Mouse (Mus musculus): ENCODE results near the gene 1700018B08Rik.

Gene 1700018B08Rik

DNA sequence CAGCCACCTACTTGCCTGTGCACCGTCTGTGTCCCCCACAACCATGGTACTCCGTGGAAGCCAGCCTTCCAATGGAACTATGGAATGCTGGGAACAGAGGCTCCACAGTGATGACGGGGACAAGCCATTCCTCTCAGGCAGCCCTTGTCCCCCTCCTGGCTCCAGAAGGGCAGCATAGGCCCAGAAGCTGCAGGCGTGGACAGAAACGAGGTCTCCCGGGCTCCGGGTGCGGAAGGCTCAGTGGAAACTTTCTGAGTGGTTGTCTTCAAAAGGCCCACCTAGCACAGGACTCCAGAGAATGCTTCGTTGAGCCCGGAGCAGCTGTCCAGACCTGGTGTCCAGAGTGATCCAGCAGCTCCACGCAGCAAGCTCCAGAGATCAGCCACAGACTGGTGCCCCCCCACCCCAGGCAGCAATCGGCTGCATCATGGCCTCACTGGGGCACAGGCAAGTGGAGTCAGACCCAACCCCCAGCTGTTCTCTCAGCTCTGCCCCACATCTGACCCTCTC is at the start of gene 1700018B08Rik:
Gene 1700018B08Rik (minus strand): TSS at position 45 of the 510 bp plus-strand sequence.
- DNase-seq: no peak

DNA sequence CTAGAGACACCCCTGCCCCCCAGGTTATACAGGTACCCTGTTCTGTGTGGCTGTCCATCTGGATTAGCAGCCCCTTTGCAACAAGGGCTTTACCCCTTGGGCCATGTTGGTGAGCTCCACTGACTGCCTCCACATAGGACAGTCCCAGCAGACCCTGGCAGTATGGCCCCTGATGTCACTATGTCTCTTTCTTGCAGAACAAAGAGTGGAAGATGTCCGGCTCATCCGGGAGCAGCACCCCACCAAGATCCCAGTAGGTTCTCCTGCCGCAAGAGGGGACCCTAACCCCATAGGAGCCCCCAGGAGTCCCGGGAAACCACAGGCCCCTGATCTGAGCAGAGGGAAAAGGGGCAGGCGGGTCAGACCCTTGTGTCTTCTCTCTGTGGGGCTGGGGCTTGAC is 49.2 kb upstream of the 1700018B08Rik start:
- DNase-seq: no peak

DNA sequence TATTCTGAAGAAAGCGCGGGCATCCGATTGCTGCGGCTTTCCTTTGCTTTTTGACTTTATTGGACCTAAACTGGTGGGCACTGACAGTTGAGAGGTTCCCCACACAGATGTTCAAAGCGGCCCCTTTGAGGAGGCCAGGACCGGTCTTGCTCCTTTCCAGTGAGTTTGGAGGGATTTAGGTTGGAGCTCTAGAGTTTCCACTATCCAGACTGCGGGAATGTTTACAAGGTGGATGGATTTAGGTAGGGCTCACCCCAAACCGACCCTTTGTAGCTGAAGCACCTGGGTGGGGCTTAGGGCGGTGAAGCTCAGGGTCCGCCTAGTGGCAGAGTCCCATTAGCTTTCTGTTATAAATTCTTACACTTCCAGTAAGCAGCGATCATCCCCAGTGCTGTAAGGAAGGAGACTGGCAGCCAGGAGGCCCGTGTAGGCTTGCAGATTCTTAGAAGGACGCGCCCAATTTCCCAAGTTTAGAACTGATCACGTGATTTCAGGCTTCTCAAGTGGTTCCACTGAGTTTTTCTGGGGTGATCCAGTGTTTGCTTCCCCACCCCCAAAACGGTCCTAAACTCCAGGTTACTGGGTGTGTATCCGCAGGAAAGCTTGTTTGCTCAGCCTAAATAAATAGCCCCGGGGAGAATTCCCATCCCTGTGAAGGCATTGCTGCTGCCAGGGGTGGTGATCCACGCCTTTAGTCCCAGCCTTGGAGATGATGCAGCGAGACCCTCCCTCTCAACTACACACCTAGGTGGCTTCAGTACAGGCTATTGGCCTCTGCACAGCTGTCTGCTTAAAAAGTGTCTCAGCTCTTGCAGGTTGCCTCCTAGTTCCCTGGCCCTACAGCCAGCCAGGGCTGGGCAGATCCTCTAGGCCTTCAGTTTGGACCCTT is 47.3 kb upstream of the 1700018B08Rik start:
- DNase-seq: peak; percentile 56

DNA sequence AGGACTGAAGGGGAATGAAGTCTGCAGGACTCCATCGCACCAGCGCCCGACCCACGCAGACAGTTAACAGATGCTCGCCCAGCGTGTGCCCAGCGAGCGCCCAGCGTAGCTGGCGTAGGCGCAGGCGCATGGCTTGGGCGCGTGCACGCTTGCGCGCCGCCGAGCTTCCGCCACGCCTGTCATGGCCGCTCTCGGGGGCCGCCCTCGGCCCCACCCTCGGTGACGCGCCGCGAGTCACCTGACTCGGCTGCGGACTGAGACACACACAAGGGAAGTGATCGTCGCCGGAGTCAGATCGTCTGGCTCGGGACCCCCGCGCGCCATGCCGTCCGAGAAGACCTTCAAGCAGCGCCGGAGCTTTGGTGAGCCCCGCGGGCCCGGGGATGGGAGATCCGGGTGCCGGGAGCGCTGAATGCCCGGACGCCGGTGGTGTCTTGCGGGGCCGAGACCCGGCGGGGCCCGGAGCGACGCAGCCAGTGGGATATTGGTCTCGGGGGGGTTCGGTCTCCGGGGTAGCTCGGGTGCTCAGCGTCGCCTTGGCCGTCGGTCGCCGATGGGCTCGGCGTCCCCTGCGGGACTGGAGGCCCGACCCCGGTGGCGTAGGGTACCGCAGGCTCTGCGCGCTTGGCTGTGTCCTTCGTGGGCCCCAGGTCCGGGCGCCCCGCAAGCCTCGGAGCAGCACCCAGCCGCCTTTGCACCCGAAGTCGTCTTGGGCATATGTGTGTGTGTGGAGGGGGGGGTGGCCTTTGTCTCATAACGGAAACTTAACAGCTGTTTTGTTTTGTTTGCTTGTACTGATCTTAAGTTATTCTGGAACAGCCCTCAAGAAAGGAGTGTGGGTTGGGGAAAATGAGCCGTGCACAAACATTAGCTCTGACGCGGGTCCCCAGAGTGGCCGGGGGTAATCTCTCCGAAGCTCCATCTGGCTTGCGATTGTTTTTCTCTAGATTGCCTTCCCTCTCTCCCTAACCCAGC is 46.4 kb upstream of the 1700018B08Rik start, which contains the start of gene Map1lc3b:
Gene Map1lc3b (plus strand): TSS at position 159 of the 975 bp plus-strand sequence.
- DNase-seq: peak; percentile 92

DNA sequence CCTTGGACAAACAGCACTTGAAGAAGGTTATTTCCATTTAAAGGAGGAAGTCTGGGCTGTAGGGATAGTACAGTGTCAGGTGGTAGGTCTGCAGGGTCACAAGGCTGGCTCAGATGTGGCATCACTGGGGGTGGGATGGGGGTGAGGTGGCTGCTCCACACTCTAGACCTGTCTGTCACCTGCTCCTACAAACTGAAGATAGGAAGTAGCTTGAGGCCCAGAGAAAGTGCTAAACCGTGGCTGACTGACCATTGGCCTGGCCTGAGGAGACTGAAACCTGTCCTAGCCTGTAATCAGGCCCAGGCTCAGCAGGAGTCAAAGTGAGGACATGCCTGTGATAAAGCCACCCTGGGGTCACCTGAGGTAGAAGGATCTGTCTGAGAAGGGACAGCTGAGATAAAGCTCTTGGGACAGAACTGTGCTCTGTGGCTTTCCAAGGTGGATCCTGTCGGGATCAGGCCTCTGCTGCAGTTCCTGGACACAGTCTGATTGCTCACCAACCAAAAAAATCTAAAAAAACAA is 45.1 kb upstream of the 1700018B08Rik start:
- DNase-seq: no peak

DNA sequence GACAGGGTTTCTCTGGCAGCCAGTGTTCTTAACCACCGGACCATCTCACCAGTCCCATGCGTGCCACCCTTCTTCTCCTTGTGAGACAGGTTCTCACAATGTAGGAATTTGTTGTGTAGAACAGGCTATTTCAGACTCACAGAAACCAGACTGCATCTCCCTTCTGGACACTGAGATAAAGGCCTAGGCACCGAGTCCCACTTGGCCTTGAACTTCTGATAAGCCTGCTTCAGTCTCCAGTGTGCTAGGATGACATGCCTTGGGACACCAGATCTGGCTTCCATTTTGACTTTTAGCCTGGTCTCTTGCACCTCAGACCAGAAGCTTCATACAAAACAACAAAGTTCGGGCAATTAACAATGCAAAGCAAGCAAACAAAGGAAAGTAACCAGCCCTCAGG is 44.6 kb upstream of the 1700018B08Rik start:
- no peak for DNase-seq

DNA sequence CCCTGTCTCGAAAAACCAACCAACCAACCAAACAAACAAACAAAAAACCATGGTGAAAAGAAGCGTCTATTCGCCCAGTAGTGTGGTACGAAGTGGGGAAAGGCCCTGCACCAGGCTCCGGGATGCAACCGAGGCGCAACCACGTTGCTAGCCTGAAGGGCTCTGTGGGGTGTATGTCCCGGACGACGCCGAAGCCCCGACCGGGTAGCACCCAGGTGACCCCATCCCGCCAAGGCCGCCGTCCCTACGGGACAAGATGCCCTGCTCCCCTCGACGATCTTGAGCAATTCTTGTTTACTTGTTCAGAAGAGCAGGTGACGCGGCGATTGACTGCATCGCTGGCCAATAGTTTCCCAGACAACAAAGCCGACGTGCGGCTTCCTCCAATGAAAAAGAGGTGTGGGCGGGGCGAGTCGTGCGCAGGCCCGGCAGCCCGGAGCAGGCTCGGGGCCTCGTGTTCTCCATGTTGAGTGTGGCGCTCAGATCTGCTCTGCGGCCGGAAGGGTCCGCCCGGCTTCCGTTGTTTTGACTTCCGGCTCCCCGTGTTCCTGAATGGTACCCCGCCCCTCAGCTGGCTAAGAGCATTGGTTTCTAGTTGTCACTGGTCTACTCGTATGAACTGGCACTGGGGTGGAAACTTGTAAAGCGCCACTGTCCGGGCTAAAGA is 41.2 kb upstream of the 1700018B08Rik start:
- peak; percentile 99 for DNase-seq

DNA sequence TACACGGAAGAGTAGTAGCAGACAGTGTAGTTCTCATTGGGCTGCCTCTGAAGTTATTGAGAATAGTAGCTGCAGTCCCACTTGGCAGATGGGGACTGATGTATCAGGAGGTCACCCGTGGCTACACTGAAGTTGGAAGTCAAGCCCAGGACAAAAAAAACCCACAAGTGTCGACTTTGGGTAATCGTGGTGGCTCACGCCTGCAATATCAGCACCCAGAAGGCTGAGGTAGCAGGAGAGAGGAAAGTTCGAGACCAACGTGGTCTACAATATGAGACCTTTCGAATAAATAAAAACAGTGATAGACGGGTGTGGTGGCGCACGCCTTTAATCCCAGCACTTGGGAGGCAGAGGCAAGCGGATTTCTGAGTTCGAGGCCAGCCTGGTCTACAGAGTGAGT is 40.6 kb upstream of the 1700018B08Rik start:
- no peak for DNase-seq

DNA sequence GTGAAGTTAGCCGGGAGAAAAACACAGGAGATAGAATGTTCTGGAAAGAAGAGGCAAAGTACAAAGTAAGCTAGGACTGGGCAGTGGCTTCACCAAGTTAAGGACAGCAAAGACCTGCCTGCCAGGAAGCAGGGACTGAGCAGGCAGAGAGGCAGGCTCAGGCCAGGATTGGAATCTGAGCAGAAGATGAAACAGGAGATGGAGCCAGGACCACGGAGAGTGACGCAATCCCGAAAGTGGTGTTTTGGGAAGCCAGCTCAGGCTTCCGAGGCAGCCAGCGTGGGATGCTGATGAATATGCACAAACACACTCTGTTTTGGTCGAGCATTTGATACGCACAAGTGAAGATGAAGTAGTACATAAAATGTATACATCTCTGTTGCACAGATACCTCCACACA is 39.5 kb upstream of the 1700018B08Rik start:
- no peak for DNase-seq

DNA sequence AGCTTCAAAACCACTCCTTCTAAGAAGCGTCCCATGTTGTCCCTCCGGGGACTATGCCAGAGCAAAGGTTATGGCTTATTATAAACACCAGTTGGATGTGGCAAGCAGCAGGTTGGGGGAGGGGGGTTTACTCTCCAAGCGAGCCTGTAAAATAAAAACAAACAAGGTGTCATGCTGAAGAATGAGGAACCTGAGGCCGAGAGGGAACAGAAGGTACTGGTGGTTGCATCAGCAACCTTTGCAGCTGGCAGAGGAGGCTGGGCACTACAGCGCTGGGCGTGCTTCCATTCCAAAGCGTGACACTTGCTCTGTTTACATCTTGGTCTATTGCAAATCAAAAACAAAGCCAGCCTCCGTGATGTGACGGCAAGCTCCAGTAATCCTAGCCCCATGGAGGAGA is 36.3 kb upstream of the 1700018B08Rik start:
- no peak for DNase-seq

DNA sequence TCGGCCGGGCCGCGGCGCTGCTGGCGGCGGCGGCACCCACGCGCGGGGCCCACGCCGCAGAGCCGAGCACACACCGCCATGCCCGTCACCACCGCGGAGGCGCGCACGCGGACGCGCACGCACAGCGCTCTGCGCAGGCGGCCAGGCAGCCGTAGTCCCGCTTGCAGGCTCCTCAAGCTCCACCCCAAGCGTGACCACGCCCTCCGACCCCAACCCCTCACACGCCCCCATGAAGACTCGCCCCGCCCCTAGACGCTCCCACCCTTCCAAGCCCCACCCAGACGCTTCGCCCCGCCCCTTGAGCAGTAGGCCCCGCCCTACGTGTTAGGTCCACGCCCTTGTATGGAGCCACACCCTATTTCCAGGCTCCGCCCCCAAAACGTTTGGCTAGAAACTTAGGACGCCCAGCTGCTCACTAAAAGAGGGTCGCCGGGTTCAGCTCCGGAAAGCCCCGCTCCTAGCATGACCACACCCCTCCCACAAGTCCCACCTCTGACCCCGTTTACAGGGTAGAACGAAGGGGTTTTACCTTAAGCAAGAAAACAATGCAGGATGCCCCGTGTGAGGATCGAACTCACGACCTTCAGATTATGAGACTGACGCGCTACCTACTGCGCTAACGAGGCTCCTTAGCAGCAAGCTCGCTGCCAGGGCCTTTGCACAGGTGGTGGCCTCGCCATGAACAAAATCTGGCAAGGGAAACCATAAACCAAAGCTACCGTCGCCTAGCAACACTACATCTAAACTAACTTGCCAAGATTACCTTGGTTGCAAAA is 34.7 kb upstream of the 1700018B08Rik start, which contains the start of gene Fbxo31:
Gene Fbxo31 (minus strand): TSS at position 131 of the 776 bp plus-strand sequence.
- DNase-seq: peak; percentile 96

DNA sequence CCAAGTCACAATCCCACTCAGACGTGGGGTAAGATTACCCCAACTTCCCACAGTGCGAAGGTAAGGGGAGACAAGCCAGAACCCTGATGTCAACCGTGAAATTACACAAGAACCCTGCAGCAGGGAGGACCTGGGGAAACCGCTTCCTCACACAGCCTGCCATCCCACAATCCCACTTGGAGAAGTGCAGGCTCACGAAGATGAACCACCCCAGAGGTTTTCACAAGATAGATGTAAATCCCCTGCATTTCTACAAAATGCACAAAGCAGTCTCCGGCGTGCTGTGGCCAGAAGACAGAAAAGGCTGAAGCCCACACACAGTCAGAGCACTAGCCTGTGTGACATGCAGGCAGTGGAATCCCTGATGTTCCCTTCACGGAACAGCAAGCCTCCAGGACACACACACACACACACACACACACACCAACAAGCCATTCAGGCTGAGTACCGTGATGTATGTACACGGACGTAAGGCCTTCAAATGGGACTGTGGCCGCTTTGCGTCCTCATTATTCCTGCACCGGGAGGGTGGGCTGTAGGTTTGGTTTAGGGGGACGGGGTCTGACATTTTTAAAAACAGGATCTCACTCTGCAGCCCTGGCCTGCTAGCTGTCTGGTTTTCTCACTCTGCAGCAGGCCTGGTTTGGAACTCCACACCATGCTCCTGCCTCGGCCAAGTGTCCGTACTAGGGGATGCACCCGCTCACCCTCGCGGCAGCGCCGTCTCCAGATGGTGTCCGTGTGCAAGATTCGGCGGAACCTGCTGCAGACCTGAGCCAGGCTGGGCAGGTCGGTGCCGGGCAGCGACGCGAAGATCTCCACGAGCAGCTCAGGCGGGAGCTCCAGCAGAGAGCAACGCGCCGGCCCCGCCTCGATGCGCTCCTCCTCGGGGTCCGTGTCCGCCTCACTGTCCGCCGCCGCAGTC is 33.9 kb upstream of the 1700018B08Rik start:
- DNase-seq: no peak

DNA sequence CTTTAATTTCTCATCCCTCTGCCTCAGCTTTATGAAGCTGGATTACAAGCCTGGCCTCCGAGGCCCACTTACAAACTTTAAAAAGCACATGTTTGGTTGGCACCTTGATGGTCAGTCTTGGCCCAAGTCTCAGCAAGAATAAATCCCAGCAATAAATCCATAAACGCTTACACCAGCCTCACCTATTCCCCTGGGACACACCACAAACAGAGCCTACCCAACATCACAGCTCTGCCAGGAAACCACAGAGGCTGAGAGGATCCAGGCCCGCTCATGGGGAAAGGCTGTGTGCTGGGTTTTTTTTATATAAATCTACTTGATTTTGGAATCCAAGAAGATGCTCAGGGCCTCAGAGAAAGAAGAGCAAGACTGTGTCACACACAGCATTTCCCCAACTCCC is 31.5 kb upstream of the 1700018B08Rik start:
- no peak for DNase-seq

DNA sequence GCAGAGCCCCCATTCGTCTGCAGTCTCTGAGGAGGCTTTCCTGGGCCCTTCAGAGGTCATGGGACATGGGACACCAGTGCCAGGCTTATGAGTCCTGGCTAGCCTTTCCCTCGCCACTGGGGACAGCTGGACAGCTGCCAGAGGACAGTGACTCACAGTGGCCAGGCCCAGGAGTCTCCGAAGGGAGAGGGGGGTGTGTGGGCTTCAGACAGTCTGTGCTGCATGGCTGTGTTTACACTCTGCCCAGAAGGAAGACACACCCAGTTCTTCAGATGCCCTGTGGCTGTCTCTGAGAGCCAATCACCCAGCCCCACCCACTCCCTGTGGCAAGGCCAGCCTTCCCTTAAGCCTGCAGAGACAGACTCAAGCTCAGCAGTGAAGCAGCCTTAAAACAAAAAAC is 29.2 kb upstream of the 1700018B08Rik start:
- DNase-seq: peak; percentile 39

DNA sequence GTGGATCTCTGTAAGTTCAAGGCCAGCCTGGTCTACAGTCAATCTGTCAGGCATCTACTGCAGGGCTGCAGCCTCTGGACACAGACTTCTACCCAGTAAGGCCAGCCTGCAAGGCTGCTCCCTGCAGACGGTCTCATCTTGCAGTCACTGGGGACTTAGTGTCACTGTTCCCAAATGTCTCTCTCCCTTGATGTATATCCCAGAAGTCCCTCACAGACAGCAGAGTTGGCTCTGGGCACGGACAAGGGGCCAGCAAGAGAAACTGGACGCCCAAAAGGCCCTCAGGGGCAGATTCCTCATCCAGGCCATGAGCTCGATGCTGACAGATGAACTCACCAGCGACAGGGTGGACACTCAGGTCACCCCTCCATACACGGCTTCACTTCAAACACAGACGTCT is 28.0 kb upstream of the 1700018B08Rik start:
- no peak for DNase-seq

DNA sequence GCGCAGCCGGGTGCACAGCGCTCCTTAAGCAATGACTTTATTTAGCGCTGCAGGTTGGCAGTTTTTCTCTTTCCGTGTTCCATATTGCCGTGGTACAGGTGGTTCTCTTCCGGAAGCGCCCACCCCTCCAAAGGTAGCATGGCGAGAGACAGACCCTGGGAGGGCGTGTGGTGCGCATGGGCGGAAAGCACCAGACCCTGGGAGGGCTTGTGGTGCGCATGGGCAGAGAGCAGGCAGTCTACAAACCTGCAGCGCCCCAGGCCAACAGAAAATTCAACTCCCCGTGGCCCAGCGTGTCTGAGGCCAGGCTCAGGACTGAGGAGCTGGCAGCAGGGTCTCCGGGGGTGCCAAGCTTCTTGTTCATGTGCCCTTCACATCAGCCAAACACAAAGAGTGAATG is 26.7 kb upstream of the 1700018B08Rik start:
- DNase-seq: no peak

DNA sequence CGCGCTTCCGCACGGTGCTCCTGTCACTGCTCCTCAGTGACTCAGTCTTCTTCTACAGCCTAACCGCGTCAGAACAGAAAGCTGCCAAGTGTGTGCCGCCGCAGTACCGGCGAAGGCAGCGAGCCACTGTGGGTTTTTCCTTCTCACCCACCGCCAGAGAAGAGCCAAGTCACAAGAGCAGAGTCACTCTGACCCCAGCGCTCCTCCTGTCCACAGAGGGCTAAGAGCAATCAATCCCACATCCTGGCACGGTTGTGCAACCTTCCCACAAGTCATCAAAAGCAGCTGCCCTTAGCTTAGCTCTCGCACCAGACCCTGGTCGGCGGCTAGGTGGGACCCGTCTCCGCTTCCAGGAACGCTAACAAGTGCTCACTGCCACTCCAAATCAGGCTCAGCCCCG is 26.2 kb upstream of the 1700018B08Rik start:
- DNase-seq: no peak

DNA sequence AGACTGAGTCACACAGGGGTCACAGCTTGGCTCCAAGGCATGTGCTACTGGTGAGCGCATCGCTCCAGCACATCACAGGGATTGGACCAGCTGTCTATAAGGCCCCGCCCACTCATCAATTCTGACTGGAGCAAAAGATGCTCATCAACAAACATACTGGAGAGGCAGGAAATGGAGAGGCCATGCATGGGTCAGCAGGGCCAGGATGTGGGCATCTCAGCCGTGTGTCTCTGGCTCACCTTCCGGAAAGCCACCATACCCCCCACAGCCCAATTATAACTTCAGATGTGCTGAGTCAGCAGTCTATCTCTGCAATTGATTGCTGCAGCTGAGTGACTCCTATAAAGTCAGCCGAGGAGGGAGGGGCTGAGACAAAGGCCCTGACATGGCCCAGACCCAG is 24.2 kb upstream of the 1700018B08Rik start:
- no peak for DNase-seq

DNA sequence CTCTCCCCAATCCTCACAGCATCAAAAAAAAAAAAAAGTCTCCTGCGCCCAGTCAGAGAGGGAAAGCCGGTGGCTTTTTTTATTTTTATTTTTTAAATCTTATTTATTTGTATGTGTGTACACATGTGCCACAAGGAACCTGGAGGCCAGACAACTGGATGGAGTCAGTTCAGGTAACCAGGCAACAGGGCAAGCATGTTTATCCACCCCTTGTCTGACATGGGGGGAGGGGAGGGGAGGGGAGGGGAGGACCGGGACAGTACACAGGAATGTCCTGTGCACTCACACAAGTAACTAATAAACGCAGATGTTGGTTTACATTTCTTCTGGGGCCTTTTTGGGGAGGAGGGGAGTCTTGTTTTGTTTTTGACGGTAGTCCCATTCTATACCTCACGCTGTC is 19.6 kb upstream of the 1700018B08Rik start:
- DNase-seq: no peak

DNA sequence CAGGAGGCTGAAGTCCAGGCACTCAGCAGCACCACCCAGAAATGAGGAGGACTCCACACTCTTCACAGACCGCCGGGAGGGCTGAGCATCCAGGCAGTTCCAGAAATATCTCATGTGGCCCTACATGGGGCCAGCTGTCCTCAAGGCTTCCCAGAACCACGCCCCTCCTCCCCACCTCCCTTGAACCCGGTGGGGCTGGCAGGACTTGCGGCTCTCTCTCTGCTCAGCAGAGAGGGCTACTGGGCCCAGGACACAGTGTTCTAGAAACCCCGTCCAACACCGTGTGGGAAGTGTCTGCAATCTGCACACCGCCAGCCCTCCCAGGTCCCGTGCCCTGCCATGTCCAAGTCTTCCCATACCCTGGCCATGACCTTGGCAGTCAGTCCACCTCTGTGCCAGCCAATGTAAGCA is 18.8 kb upstream of the 1700018B08Rik start:
- peak; percentile 21 for DNase-seq

All from kidney, adult 11 months (tissue).